ENCODE assay signal across 9 mouse cellular contexts in genomic region chr5:130000735-130001134, GRCm38 (mm10). TPM values are rescaled to one million over a fixed set of nuclear protein-coding genes. Genes with fewer than 3 reads are reported as not detected.
DNase-seq lines count a peak whose midpoint lies in the region; ATAC-seq and TF ChIP-seq lines count a peak whose summit lies in the region.
"Had no signal": no experiment of that assay in that cellular context is flagged by ENCODE, and none has a peak within 500 bp of the region (broad histone marks: within the 10 kb centered on the region; RNA-seq: fewer than 3 reads in every experiment).

No protein-coding gene starts in this region.

- 76% methylated on average over 12 of the region's 12 CpGs for WGBS in liver, embryonic 12.5 days (ENCODE audit: insufficient replicate concordance)

- DNase-seq in layer of hippocampus, adult 2 months (ENCODE audit: low spot score in 2 of 2): no peak
- no peak for DNase-seq in layer of hippocampus, postnatal 25 days (ENCODE audit: extremely low spot score in 1 of 2, low spot score in 1 of 2)
- DNase-seq in Muller cell, postnatal 12 days (ENCODE audit: inconsistent ontology term): no peak
- DNase-seq in right cerebral cortex, adult 18-20 months: no peak

- no peaks in the 10 kb centered on the region for H3K9me3 ChIP-seq in liver, embryonic 12.5 days (replicated peaks)
- H3K9me3 ChIP-seq: embryonic facial prominence, embryonic 12.5 days had no signal

- ATAC-seq in granulocyte monocyte progenitor cell, adult 5-6 weeks (replicated peaks; ENCODE audit: poor library complexity, severe bottlenecking): peak; percentile 34
- no peak for ATAC-seq in liver, embryonic 12.5 days
- ATAC-seq in megakaryocyte progenitor cell, adult 5-6 weeks (replicated peaks; ENCODE audit: poor library complexity): peak; percentile 21

- TF ChIP-seq CTCF in layer of hippocampus, adult 2 months (conservative IDR thresholded peaks at IDR 0.05): no peak

- no peak overlapping the region for H3K9ac ChIP-seq in liver, embryonic 12.5 days
- H3K9ac ChIP-seq: embryonic facial prominence, embryonic 12.5 days; hindbrain, embryonic 14.5 days had no signal

- H3K4me3 ChIP-seq in layer of hippocampus, adult 2 months: no peak overlapping the region
- no peak overlapping the region for H3K4me3 ChIP-seq in liver, embryonic 12.5 days
- H3K4me3 ChIP-seq: embryonic facial prominence, embryonic 12.5 days had no signal

- H3K36me3 ChIP-seq in liver, embryonic 12.5 days: peaks cover 48% of the 10 kb centered on the region
- H3K36me3 ChIP-seq: embryonic facial prominence, embryonic 12.5 days had no signal

- H3K27me3 ChIP-seq in liver, embryonic 12.5 days (replicated peaks): no peaks in the 10 kb centered on the region
- H3K27me3 ChIP-seq: embryonic facial prominence, embryonic 12.5 days had no signal

- peaks cover 38% of the 10 kb centered on the region for H3K4me1 ChIP-seq in liver, embryonic 12.5 days

- peak overlapping the region; percentile 77 for H3K4me2 ChIP-seq in liver, embryonic 12.5 days

- 0 out of 2 replicates have a peak overlapping the region, but pooled peaks have one; percentile 5 for H3K27ac ChIP-seq in layer of hippocampus, adult 2 months
- H3K27ac ChIP-seq in liver, embryonic 12.5 days: peak overlapping the region; percentile 33; the same call in 1 of the 2 replicates
- H3K27ac ChIP-seq: embryonic facial prominence, embryonic 12.5 days; hindbrain, embryonic 14.5 days had no signal

RNA-seq across cellular contexts. Expression of gene Gusb, which starts 2.1 kb away (rescaled TPM):
- 10 to 100 TPM; 10.9 to 11.4 TPM for total RNA-seq in layer of hippocampus, adult 2 months (2021)
- total RNA-seq in layer of hippocampus, postnatal 25 days (2021): 10 to 100 TPM; 10.4 to 12.6 TPM
- 119 and 163 TPM in 2 replicates for total RNA-seq in granulocyte monocyte progenitor cell, adult 5-6 weeks (2014; fragmentation: Nextera tagmentation)
- 91.6 and 103 TPM in 2 replicates for total RNA-seq in granulocyte monocyte progenitor cell, adult 5-6 weeks (2017)
- polyA plus RNA-seq in liver, embryonic 12.5 days (2016; fragmentation: Nextera tagmentation; extraction: Ambion mirVana): 44.8 and 49.1 TPM in 2 replicates
- total RNA-seq in megakaryocyte progenitor cell, adult 5-6 weeks (2015): 137 and 148 TPM in 2 replicates
- 77.6 and 90.6 TPM in 2 replicates for total RNA-seq in megakaryocyte progenitor cell, adult 5-6 weeks (2017)

RNA-seq across cellular contexts. Expression of gene Asl, which starts 28.3 kb away (rescaled TPM):
- total RNA-seq in layer of hippocampus, adult 2 months (2021): 10 to 100 TPM; 18.2 to 27.3 TPM
- 10 to 100 TPM; 15.8 to 21.8 TPM for total RNA-seq in layer of hippocampus, postnatal 25 days (2021)
- 34.6 and 40.6 TPM in 2 replicates for total RNA-seq in granulocyte monocyte progenitor cell, adult 5-6 weeks (2014; fragmentation: Nextera tagmentation)
- total RNA-seq in granulocyte monocyte progenitor cell, adult 5-6 weeks (2017): 17.5 and 19.6 TPM in 2 replicates
- polyA plus RNA-seq in liver, embryonic 12.5 days (2016; fragmentation: Nextera tagmentation; extraction: Ambion mirVana): 39.1 and 41.1 TPM in 2 replicates
- 22.7 and 23.0 TPM in 2 replicates for total RNA-seq in megakaryocyte progenitor cell, adult 5-6 weeks (2015)
- total RNA-seq in megakaryocyte progenitor cell, adult 5-6 weeks (2017): 19.2 and 32.1 TPM in 2 replicates

RNA-seq across cellular contexts. Expression of gene Crcp, which starts 28.4 kb away (rescaled TPM):
- total RNA-seq in layer of hippocampus, adult 2 months (2021): 10 to 100 TPM; 35.6 to 35.7 TPM
- total RNA-seq in layer of hippocampus, postnatal 25 days (2021): 10 to 100 TPM; 32.0 to 38.1 TPM
- 31.2 and 52.0 TPM in 2 replicates for total RNA-seq in granulocyte monocyte progenitor cell, adult 5-6 weeks (2014; fragmentation: Nextera tagmentation)
- total RNA-seq in granulocyte monocyte progenitor cell, adult 5-6 weeks (2017): 40.7 and 67.6 TPM in 2 replicates
- polyA plus RNA-seq in liver, embryonic 12.5 days (2016; fragmentation: Nextera tagmentation; extraction: Ambion mirVana): 33.9 and 34.7 TPM in 2 replicates
- total RNA-seq in megakaryocyte progenitor cell, adult 5-6 weeks (2015): 39.3 and 40.3 TPM in 2 replicates
- total RNA-seq in megakaryocyte progenitor cell, adult 5-6 weeks (2017): 36.6 and 62.7 TPM in 2 replicates

RNA-seq across cellular contexts. Expression of gene Vkorc1l1, which starts 59.0 kb away (rescaled TPM):
- 10 to 100 TPM; 42.2 to 44.0 TPM for total RNA-seq in layer of hippocampus, adult 2 months (2021)
- 10 to 100 TPM; 40.5 to 45.8 TPM for total RNA-seq in layer of hippocampus, postnatal 25 days (2021)
- 36.6 and 44.6 TPM in 2 replicates for total RNA-seq in granulocyte monocyte progenitor cell, adult 5-6 weeks (2014; fragmentation: Nextera tagmentation)
- total RNA-seq in granulocyte monocyte progenitor cell, adult 5-6 weeks (2017): 26.7 and 39.9 TPM in 2 replicates
- polyA plus RNA-seq in liver, embryonic 12.5 days (2016; fragmentation: Nextera tagmentation; extraction: Ambion mirVana): 29.8 and 31.2 TPM in 2 replicates
- total RNA-seq in megakaryocyte progenitor cell, adult 5-6 weeks (2015): 60.1 and 72.6 TPM in 2 replicates
- 25.7 and 34.0 TPM in 2 replicates for total RNA-seq in megakaryocyte progenitor cell, adult 5-6 weeks (2017)

Comparison
In these comparisons a context has a peak if more than half of its experiments do, and no peak if none do; other contexts are left out.
1. RNA of gene Gusb, which starts 2.1 kb away (total RNA-seq): 77.6 to 148 TPM in megakaryocyte progenitor cell, adult 5-6 weeks and 91.6 to 163 TPM in granulocyte monocyte progenitor cell, adult 5-6 weeks; 10.4 to 12.6 TPM in layer of hippocampus, postnatal 25 days and 10.9 to 11.4 TPM in layer of hippocampus, adult 2 months; every median in the first group is over 4 times any median in the second.